Mouse (Mus musculus) left cerebral cortex, adult 8-10 months (tissue): ENCODE results near the gene Hhex. TPM values are rescaled to one million over a fixed set of nuclear protein-coding genes. Genes with fewer than 3 reads are reported as not detected.

Source experiments
- DNase-seq, 2 experiments: peaks; one replicate each; pipeline ENCODE4 v3.0.0; 2022; ENCODE audit warnings: low spot score in 2 of 2
- total RNA-seq, 4 experiments: library from RNA; stranded (reverse); gene quantifications; 2 replicates each; pipeline ENCODE4 v1.2.4; 2022

Gene Hhex
- total RNA-seq, 4 experiments from 2014 or later, result 1.8 to 5.5 (median 3.4) TPM

DNA sequence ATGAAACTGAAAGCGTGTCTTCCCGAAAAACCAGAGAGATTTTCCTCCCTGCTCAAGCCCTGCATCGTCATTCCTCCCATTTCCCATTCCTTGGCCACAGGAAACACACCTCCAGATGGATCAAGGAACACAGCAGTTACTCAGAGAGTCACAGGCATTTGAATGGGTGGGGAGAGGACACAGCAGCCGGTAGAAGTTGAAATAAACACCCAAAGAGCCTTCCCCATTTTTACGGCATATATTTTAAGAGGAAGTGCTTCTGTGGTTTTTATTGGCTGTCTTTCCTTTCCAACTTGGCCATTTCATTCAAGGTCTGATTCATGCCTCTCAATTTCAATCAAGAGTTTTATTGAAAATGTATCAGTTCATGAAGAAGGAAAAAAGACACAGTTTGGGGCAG, 13.6 kb downstream of the Hhex start:
- DNase-seq, result no peak

DNA sequence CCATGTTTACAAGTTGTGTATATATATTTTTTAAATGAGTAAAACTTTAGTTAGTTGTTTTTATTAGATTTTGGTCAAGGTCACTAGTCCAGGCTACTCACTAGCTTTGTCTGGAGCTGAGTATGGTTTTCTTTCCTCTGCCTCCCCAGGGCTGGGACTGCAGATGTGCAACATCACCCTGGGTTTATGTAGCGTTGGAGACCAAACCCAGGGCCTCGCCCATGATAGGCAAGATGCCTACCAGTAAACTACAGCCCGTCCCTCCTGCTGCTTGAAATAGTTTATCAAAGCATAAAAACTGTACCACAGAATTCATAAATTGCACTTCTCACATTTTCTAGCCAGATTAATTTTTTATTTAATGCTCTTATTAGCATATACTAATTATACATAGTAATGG, 14.6 kb downstream of the Hhex start:
- DNase-seq, result no peak

DNA sequence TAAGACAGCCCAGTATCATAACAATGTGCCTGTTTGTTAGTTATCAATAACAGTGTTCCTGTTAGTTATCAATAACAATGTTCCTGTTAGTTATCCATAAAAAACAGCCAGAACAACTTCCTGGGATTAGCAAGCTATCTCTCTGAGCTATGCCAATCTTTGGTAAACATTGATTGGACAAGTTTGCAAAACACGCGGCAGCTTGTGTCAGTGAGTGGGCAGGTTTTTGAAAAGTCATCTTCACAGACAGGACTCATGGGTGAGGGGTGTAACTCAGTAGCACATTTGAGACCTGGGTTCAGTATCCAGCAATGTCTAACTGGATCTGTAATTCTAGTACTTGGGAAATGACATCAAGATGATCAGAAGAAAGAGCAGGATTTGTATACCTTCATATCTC, 20.9 kb downstream of the Hhex start:
- DNase-seq, result no peak

DNA sequence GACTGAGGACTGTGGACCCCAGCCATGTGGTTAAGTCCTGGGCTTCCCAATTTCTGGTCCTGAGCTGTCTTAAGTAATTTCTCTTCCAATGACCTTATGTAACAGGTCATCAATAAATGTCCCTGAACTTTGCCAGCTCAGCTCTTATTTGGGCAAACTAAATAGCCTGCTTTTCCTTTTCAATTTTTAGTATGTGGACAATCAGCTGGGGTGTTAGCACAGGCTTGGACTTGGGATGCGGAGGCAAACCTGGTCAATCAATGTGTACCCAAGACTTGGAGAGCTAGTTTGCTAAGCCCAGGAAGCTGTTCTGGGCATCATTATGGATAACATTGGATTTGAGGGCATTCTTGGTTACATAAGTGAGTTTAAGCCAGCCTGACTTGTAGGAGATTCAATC, 21.4 kb downstream of the Hhex start:
- no peak for DNase-seq

DNA sequence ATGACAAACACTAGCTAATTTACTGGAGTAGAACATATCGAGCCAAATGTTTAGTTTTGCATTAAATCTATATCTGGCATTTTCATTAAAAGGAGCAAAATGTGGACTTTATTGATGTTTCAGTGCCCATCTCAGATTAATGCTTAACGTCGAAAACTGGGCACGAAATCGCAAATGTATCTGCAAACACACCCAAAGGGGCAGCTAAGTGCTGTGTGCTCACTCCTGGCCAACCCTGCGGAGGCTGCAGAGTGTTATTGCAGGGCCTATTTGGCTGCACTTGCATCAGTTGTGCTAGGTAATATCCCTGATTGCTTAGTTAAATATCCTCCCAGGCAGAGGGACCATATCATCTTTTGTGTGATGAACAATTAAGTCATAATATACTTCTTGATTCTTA, 23.4 kb downstream of the Hhex start:
- no peak for DNase-seq

DNA sequence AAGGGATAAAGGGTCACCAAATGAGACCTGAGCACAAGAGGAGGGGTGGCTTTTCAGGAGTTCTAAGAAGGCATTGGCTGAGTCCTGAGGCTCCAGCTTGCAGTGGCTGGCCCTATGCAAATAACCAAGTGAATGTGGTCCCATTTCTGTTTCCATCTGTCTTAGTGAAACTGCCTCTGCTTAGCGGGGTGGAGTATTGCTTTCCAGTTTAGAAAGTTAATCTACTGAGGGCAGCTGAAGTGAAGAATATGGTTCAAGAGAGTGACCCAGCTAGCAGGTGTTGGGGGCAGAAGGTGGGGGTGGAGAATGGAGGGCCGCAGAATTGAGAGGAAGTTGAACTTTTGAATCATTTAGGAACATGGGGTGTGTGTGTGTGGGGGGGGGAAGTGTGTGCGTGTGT, 31.8 kb downstream of the Hhex start:
- DNase-seq, result no peak

DNA sequence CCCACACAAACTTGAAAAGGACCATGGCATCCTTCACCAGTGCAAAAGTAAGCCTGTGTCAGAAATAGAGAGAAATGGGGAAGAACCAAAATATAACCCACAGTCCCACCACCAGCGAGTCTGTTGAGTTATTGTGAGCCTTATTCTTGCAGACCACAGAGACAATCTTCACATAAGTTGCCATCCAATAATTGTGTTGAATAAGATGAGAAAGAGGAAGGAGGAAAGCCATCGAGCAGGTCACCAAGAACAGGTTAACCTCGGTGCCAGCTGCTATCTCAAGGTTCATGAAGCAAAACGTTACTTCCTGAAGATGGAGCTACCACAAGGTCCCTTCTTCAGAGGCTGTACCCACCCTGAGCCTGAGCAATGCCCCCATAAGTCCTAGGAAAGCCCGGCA, 32.4 kb downstream of the Hhex start:
- DNase-seq, result no peak

DNA sequence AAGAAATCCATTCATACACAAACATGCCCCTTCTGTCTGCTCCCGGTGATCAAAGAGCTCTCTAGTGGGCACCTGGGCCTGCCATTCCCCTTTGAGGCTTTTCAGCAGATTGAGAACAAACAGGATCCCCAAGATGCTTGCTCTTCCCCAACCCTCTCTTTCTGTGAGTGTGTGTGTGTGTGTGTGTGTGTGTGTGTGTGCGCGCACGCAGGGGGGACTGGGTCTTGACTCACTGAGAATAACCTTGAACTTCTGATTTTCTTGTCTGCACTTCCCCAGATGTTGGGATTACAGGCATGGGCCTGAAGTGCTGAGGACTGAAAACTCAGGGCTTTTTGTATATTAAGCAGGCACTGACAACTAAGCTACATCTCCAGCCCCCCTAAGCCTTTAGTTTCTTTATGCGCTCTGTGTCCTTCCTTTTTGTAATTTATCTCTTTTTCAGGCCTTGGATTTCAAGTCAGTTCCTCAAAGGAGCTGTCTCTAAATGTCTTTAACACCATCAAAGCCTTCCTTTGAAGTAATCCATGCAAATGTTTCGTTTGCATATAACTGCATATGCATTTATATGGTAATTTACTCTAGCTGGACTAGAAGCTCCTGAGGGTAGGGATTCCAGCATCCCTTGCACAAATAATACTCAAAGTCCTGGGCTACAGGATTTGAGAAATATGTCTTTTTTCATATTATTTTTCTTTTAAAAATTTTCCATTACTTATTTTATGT, 34.4 kb downstream of the Hhex start:
- DNase-seq, result no peak

DNA sequence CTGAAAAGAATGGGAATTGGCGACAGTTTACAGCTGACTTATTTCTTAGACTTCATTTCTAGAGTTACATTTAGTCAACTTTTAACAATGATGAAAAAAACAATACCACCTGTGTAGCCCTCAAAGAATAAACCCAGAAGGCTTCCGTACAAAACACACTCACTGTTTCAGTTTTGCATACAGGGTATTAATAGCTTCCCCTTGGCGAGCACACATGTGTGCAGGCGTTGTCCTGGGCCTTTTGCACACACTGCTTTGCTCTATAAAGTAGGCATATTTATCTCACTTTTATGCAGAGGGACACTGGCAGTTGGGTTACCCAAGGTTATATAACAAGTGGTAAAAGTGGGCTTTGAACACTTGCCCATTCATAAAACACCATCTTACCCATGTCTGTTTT, 37.1 kb downstream of the Hhex start:
- no peak for DNase-seq

DNA sequence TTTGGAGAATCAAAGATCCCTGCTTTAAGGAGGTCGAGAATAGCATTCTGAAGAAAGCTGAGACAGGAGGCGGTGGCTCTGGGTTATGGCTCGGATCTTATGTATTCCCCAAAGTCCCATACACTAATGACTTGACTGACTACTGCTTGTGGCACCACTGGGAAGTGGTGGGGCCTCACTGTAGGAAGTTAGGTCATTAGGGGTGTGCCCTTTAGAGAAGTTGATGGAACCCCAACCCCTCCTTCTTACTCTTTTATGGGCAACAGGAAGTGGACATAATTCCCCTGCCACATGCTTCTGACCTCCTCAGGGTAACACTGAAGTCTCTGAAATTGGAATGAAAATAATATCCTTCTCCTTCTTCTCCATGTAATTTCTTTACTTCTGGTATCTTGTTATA, 38.0 kb downstream of the Hhex start:
- DNase-seq, result no peak

DNA sequence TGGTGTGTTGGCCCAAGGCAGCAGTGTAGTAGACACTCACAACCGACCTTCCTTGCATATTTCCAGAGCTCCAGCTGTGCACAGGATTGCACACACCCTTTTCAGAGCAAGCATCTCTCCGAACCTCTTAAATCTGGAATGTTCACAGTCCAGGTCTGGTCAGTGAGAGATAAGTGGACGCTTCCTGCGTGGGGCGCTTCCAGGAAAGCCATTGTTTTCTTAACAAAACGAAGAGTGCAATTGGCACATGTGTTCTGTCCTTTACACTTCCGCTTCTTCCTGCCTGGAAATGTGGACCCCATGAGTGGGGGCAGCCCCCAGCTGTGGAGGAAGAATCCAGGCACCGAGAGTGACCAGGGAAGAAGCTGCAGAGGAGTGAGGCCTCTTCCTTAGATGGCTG, 47.1 kb downstream of the Hhex start:
- DNase-seq, result no peak

DNA sequence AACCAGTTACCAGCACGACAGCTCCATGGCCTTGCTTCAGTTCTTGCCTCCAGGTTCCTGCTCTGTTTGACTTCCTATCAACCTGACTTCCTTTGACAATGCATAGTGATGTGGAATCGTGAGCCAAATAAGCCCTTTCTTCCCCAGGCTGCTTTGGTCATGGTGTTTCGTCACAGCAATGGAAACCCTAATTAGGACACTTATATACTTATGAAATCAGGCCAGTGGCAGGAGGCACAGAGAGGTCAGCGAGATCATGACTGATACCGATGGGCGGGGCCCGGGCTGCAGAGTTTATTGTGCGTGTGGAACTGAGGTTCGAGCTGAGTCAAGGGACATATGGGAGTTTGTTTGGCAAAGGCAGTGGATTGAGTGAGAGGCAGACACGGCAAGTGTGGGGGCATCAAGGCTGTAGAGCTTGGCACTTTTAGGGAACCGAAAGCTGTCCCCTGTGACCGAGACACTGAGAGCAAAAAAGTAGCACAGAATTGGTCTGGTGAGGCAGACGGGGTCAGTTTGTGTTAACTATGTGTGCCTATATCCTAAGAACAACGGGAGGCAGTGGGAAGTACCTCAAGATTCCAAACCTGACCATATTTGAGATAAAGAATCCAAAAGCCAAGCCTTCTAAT, 48.1 kb downstream of the Hhex start:
- no peak for DNase-seq

DNA sequence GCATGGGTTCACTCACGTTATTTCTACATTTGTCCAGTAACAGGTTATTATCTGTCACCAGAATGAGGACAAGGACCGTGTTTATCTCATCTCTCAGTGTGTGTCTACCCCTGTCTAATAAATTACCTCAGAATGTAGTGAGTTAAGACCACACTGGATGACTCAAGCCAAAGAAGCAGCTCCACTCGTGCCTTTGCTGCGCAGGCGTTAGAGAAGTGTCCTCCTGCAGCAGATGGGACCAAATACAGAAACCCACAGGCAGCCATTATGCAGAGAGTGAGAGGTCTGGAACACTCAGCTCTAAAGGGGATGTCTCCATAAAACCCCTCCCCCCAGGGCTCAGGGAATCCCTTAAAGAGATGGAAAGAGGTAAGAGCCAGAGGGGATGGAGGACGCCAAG, 50.2 kb downstream of the Hhex start:
- no peak for DNase-seq

DNA sequence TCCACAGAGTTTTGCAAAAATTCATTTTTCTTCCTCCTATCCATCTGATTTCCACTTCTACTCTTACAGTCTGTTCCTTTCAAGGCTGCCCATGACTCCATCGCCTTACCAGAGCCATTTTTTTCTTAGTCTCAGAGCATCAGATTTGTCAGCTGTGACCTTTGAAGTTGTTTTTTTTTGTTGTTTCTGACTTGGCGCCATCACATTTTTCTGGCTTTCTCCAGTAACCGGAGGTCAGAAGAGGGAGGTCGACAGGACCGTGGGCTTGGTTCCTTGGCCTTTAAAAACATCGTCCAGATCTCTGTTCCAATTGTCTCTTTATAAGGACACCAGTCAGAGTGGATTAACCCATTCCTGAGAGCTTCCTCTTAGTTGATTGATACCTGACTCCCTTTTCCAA, 52.2 kb downstream of the Hhex start:
- DNase-seq, result no peak

DNA sequence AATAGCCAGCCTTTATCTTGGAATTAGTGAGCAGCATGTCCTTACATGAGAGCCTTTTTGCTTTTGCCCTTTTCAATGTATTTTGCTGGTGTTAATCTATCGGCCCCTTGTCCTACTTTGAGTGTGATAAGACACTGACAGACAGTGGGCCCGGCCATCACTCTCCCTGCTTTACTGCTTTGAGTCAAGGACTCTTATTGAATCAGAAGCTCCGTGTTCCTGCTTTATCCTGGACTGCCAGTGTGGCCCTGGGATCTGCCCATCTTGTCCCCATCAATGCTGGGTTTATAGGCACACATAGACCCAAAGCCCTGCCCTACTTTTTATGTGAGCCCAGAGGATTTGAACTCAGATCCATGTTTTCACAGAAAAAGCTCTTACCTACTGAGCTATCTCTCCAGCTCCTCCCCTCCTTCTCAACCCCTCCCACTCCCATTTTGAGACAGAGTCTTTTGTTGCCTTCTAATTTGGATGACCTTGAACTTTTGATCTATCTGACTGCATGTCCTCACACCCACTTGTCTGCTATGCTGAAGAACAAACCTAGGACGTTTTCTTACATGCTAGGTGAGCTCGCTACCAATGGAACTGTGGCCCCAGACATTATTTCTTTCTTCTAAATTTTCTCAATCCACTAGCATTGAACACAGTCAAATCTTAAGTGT, 53.3 kb downstream of the Hhex start:
- no peak for DNase-seq

DNA sequence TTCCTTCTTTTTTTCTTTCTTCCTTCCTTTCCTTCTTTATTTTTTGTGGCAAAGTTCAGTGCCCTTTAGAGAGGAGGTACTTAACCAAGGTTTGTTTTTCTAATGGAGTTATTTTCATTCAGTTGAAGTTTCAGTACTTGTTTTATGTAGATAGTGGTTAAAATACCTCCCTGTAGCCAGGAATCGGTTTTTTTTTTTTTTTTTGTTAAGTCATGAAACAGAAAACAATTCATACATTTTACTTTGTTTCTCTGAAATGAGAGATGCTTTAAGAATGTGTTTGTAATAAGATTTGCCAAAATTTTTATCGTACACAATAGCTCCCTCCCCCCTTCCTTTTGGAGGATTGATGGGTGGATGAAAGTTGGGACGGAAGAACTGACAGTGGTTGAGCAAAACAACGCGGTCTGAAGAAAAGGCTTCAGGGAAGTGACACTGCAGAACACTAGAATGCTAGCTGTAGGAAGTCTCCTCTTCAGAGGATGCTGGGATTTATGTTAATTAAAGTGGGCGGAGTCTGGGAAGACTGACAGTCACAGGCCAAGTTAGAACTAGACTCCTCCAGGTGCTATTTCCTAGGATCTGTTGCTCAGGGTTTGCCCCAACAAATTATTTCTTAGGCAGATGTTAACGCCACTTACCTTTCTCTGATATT, 54.1 kb downstream of the Hhex start:
- DNase-seq, result no peak

Other genes with a start within 250 kb of the Hhex start
- 10 to 100 TPM; 78.2 to 89.8 (median 82.3) TPM for gene March5, start 227.3 kb upstream of the Hhex start, total RNA-seq
- 10 to 100 TPM; 83.3 to 89.9 (median 85.4) TPM for gene Cpeb3, start 226.2 kb upstream of the Hhex start, total RNA-seq
- 10 to 100 TPM; 35.0 to 40.4 (median 37.2) TPM for gene Ide, start 97.0 kb upstream of the Hhex start, total RNA-seq
- gene Kif11, start 58.4 kb upstream of the Hhex start, total RNA-seq, result under 1 TPM; 0.53 to 0.89 (median 0.58) TPM
- 10 to 100 TPM; 41.2 to 47.4 (median 44.8) TPM for gene Exoc6, start 115.6 kb downstream of the Hhex start, total RNA-seq